Mouse (Mus musculus): ENCODE data around the gene Frmd5. TPM values are rescaled to one million over a fixed set of nuclear protein-coding genes. Genes with fewer than 3 reads are reported as not detected.
"Not testable (repeated sequence)": the region's sequence is repeated elsewhere in the genome, so short reads cannot be mapped to it uniquely, and the experiment has no call there.

Frmd5 gene
- total RNA-seq, 2 experiments from 2014 or later: 44.7 to 195 TPM

DNA sequence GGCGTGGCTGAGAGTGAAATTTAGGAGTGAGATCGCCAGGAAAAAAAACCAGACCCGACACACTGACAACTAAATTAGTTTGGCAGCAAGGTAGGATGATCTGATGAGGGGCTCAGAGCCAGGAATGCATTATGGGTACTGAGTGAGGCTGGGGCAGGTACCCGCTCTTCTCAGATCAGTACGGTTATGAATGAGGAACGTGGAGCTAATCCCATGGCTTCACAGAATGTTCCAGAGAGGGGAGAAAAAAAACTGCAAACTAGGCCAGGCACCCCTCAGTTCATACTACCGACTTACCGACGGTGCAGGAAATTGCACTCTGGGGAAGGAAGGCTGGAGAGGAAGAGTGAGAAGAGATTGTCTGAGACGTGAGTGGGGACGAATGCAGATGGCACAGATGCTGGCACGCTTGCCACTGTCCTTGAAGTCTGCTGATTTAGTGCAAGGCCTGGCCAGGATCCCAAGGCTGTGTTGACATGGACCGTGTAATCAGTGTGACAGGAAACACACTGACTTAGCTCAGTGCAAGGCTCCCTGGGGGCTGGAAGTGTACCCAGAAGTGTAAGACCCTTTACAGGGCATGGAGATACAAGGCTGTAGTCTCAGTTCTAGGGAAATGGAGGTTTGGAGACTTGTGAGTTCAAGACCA lies 223.3 kb downstream of the Frmd5 start:
- peak; percentile 54 to 76 for DNase-seq (ENCODE audit: low spot score in 2 of 2)

DNA sequence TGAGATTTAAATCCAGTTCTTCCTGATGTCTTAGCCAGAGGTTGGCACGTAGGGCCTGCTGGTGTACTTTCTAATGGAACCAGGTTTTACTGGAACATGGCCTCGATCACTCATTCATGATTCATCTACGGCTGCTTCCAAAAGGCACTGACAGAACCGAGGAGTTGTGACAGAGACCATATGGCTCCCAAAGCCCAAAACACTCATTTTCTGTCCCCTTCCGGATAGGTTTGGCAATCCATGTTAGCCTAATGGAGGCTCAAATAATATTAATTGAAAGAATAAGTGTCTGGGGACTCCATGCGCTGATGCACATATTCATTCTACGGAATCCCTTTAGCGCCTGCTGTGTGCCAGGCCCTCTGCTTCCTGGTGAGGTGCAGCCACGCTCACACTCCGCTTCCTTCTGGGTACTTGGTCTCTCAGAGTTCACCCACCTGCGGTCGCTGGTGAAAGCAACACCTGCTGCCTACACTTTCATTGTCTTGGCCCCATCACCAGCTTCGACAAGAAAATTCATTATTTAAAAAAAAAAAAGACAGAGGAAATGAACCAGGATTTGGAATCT lies 224.0 kb downstream of the Frmd5 start:
- no peak for DNase-seq (ENCODE audit: low spot score in 2 of 2)

DNA sequence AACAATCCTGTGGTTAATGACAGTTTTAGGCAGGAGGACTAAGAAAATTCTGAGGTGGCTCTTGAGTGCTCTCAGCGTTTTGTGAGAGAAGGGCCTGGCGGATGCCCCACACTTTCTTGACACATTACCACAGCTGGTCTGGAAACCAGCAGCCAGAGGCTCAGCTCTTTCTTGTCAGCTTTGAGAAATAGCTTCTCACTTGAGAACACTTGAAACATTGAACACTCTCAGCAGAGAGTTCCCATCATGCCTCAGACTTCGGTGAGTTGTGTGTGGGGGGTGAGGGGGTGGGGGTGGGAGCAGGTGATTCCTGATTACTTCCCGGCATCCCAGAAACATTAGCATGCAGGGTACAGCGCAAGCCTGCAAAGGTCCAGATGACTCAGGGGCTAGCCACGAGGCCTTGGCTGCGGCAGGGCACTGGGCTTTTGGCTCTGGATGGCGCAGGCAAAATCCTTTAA lies 231.1 kb downstream of the Frmd5 start:
- DNase-seq (ENCODE audit: low spot score in 2 of 2): no peak

DNA sequence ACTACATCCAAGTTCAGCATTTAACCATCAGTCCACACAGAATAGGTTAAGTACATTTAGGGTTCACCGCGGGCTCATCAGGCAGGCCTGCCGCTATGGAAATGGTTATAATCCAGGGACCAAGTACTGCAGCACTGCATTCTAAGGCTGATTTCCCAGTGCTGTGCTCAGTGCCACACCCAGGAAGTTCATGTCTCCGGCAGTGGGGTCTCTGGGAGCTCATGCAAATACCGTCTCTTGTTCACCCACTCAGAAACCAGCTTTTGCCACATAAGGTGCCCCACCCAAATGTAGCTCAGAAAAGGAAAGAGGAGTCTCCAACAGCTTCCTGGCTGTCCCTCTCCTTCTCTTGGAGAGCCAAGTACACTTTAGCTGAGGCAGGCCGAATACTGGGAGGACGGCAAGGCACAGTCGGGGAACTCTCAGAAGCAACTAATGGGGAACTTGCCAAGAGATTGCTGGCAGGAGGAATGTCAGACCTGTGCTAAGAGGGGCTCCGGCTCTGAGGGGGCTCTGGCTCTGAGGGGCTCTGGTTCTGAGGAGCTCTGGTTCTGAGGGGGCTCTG lies 232.7 kb downstream of the Frmd5 start:
- no peak for DNase-seq (ENCODE audit: low spot score in 2 of 2)

DNA sequence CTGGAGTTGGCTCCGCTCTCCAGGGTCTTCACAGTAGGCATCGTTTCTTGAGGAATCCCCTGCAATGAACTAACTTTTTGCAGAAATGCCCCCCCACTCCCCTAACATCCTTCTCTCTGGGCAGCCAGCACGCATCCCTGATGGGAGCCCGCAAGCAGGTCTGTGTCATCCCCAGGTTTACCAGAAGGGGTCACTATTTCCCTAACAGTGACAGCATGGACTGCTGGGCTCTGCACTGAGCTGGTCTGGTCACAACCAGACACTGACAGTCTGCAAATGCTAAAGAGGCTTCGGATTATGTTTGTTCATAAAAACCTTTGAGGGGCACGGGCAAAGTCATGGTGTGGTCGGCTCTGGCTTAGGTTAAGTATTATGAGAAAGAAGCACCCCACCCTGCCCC lies 235.1 kb downstream of the Frmd5 start:
- DNase-seq (ENCODE audit: low spot score in 2 of 2): peak; percentile 75 to 79

DNA sequence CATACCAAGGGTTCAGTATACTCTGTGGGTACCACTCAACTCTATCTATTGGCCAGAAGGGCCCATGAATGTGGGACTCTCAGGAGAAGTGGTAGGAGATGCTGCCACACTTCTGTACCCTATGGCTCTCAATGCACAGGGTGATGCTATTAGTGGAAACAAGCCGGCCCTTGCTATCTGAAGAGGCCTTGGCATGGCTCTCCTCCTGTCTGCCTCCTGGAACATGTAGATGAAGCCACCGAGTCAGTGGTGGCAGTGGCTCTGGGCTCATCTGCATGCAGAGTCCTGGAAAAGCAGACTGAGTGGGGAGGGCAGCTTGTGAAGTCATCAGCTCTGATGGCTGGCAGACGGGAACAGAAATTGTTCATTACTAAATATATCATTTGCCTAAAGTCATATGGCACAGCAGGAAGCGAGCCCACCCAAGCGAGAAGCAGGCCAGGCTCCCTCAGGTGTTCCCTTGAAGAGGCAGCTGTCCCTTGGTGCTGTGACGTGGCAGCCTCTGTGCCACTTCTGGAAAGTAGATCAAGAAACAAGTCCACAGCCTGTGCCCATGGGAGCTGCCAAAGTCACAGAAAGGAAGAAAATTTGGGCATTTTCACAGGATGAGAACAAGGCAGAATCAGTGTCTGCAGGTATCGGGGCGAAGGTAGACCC lies 235.8 kb downstream of the Frmd5 start:
- no peak for DNase-seq (ENCODE audit: low spot score in 2 of 2)

DNA sequence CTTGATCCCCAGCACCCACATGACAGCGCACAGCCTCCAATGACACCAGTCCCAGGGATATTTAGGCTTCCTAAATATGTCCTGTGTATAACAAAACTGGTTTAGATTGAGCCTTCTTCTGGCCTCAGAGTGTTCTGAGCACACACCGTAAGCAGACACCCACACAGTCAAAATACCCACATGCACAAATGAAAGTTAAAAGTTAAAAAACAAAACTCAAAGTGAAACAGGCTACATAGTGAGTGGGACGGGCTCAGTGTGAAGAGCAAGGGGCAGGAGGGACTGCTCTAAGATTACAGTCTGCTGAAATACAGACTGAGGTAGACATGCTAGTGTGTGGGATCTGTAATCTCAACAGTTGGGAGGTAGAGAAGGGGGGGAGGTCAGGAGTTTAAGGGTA lies 236.8 kb downstream of the Frmd5 start:
- no peak for DNase-seq (ENCODE audit: low spot score in 2 of 2)

DNA sequence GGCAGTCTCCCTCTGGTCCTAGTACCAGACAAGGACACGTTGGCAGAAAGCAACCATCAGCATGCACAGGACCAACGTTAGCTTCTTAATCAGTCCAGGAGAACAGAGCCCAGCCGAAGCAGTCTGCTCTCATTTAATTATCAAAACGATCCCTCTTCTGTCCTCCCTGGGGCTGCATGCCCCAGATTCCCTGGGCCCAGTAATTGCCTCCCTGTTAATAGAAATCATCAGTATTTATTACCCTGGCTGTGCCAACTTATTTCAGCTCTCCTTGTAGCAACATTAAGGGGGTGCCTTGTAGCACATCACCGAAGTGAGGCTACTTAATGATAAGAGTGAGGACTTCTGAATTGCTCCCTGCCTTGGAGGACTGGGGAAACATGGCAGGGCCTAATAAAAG lies 241.0 kb downstream of the Frmd5 start:
- DNase-seq (ENCODE audit: low spot score in 2 of 2): no peak

DNA sequence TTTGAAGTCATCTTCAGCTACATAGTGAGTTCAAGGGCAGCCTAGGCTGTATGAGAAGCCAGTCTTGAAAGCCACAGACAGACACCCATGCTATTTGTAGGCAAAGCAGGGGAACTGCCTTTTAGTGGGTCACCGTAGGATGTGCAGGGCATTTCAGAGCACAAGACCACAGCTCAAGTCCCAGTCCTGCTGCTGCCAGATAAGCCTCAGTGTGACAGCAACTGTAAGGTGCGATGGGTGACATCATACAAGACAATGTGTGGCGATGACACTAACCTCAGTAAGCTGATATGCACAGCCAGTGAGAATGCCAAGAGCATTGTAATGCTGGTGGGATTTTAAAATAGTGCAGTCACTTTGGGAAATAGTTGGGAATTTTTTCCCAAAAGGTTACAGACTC lies 243.8 kb downstream of the Frmd5 start:
- DNase-seq (ENCODE audit: low spot score in 2 of 2): no peak

DNA sequence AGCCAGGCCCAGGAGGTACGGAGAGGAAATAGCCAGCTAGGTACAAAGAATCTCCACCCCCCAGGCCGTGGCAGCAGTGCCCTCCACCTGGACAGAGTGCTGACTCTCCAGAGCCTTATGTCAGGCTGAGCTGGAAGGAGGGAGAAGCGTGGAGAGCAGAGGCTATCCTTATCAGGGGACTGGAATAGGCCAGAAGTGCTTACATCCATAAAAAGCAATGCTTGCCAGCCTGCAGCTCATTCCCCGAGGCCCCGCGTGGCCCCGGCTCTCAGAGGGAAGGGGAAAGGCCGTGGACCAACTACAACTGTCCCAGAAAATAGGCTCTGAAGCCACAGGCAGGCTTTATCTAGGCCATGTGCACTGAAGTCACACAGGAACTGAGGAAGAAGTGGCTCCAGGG lies 255.6 kb downstream of the Frmd5 start:
- no peak for DNase-seq (ENCODE audit: low spot score in 2 of 2)

DNA sequence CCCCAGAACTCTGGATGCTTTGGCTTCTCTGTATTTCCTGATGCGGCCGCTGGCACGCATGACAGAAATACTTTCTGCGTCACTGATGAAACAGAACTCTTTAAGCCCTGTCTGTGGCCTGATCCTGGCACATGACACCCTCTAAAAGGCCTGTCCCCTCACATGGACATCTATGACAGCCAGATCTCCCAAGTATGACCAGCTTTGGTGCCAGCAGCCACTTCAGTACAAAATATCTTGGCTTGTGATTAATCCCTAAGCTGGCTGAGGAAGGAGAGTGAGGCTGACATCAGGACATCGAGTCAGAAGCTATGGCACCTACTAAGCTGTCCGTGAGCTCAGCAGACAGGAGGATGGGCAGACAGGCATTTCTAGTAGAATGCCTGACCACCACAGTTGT lies 257.3 kb downstream of the Frmd5 start:
- DNase-seq (ENCODE audit: low spot score in 2 of 2): no peak

DNA sequence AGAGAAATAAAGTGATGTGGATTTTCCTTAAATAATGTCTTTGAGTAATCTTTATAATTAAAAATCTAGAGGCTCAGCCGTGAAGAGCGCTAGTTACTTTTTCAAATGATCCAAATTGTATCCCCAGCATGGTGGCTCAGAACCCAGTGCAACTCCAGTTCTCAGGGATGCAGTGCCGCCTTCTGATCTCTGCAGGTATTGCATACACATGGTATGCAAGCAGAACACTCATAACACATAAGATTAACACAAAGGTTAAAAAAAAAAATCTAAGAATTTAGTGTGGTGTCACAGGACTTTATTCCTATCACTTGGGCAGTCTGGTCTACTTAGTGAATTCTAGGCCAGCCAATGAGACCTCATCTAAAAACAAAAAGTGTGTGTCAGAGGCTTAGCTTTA lies 262.1 kb downstream of the Frmd5 start:
- DNase-seq (ENCODE audit: low spot score in 2 of 2): no peak

DNA sequence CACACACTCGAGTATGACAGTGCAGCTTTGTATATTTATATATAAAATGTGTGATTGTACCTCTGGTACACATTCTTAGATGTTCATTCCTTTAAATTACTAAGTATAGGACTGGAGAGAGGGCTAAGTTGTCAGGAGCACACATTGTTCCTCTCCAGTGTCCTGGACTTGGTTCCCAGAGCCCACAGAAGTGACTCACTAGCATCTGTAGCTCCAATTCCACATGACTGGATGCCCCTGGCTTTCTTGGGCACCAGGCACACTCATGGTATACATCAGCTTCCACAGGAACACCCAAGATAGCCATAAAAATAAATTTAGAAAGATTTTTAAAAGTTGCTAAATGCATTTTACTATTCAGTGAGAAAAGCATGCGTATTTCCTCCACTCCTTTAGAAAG lies 281.8 kb downstream of the Frmd5 start:
- no peak for DNase-seq (ENCODE audit: low spot score in 2 of 2)

DNA sequence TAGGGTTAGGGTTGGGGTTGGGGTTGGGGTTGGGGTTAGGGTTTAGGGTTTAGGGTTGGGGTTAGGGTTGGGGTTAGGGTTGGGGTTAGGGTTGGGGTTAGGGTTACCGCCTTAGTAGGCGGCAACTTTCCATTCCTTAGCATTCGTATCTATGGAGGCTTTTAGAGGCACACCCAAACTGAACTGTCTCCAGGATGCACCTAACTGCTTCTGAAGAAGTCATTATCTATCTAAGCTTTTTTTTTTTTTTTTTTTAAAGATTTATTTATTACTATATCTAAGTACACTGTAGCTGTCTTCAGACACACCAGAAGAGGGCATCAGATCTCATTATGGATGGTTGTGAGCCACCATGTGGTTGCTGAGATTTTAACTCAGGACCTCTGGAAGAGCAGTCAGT lies 284.1 kb downstream of the Frmd5 start:
- not testable (repeated sequence) for DNase-seq (ENCODE audit: low spot score in 2 of 2)

DNA sequence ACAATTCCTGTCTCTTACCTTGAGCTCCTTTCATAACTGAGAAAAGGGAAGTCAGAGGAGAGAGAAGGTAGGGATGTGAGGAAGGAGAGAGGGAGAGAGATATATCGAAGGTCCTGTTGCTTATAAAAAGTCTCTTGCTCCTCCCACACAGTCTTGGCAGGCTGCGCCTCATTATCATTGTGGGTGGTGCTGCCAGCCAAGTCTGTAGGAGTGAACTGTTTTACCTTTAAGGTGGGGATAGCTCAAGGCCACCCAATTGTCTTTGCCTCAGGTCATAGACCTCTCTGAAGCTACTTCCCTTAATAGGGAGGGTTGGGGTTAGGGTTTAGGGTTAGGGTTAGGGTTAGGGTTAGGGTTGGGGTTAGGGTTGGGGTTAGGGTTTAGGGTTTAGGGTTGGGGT lies 284.9 kb downstream of the Frmd5 start:
- DNase-seq (ENCODE audit: low spot score in 2 of 2): no peak

DNA sequence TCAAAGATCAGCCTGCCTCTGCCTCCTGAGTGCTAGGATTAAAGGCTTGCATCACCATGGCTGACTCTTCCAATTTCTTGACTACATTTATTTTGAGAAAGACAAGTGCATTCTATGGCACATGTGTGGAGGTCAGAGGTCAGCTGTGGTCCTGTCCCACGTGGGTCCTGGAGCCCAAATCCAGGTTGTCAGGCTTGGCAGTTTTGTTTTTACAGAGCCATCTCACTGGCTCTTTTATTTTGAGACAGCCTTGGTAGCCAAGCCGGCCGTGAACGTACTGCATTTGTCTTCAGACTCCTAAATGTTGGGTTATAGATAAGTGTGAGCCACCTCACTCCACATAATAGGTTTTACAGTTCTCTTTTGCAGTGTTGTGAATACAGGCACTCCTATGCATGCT lies 288.2 kb downstream of the Frmd5 start:
- not testable (repeated sequence) for DNase-seq (ENCODE audit: low spot score in 2 of 2)

DNA sequence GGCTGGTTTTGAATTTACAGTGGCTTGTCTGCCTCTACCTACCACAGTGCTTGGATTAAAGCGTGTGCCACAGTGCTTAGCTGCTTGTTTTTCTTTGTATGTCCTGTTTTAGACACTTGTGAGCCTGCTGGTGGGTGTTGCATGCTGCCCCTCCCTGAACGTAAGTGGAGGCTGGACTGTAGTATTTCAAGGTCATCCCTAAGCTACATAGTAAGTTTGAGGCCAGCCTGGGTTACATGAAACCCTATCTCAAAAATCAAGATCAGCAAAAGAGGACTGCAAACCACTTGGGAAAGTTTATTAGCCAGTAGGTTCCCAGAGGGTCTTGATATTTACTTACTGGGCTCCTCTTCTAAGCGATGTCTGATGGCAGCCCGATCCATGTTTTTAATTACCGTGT lies 288.8 kb downstream of the Frmd5 start:
- DNase-seq (ENCODE audit: low spot score in 2 of 2): no peak

DNA sequence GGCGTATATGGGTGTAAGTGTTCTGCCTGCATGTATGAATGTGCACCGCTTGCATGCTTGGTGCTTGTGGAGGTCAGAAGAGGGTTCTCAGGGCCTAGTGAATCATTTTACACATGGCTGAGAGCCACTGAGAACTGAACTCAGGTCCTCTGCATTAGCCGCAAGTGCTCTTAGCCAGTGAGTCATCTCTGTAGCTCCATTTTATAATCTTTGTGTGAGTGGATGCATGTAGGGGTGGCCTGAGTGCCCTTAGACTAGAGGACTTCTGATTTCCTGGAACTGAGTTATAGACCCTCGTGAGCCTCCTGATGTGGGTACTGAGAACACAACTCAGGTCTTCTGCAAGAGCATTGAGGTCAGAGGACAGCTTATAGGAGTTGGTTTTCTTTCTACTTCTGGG lies 292.7 kb downstream of the Frmd5 start:
- no peak for DNase-seq (ENCODE audit: low spot score in 2 of 2)

DNA sequence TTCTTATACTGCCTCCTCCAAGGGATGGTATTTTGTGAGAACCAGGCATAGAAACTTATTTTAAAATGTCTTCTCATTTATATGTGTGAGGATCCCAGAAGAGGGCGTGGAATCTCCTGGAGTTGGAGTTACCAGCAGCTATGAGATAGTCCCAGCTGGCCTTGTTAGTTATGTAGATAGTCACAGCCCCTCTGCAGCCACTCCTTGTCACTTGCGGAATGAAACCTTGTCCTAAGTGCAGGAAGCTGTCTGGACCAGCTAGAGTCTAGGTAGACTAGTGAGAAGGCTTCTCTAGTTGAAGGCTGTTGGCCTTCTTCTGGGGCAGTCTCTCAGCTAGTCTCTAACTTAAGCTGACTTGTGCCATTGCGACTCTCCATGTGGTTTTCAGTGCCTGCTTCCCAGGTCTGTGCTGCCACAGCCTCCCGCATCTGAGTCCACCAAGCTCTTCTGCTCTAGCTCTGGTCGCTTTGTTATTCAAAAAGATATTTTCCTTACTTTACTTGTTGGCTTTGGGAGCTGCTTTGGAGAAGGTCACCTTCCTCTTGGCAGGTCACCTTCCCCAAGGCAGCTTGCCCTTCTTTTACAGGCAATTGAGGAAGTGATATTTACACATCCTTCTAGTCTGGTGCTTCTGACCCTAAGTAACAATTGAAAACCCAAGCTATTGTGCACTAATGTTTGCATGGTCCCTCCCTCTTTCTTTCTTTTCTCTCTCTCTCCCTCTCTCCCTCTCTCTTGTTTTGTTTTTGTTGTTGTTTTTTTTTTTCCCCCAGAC lies 293.7 kb downstream of the Frmd5 start:
- DNase-seq (ENCODE audit: low spot score in 2 of 2): not testable (repeated sequence)

DNA sequence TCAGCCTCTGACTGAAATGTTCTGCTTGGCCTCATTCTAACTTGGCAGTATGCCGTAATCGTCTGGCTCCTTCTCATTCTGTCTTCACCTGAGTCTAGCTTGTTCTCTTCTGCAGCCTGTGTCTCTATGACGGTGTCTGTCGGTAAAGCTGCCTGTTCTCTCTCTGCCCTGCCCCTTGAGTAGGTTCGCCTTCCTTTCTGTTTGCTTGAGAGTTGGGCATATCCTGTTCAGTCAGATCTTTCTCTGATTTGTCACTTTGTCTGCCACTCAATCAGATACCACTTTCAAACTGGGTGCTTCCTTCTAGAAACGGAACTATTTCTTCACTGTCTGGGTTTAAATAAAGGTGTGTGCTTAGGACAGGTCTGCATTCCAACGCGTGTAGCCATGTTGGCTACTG lies 295.5 kb downstream of the Frmd5 start:
- no peak for DNase-seq (ENCODE audit: low spot score in 2 of 2)

DNA sequence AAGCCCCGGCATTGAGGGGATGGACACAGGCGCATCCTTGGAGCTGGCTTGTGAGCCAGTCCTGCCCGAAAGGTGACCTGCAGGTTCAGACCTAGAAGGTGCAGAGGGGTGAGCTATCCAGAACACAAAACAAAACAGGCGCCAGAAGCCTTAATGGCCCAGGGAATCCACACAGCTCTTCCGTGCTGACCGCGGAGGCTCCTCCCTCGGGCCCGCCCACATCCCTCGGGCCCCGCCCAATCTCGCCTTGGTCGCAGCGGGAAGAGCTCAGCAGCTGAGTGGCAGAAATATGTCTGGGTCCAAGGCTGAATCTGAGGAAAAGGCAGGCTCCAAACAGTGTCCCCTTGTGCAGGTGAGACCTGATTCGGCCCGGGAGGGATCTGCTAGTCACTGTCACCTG lies 297.3 kb downstream of the Frmd5 start:
- DNase-seq (ENCODE audit: low spot score in 2 of 2): peak; percentile 70 to 74

DNA sequence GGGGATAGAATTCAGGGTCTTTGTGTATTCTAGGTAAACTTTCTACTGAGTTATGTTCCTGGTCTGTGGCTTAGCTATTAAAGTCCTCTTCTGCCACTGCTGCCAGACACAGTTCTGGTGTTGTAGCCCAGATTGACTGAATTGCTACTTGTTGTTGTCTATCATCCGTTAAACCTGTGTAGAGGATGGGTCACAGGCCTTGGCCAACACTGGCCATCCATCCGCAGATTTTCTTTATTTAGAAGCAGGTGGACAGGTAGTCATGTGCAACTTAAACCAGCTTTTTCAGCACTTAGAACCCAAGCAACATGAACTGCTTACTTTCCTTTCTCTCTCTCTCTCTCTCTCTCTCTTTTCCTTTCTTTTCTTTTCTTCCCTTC lies 298.9 kb downstream of the Frmd5 start:
- no peak for DNase-seq (ENCODE audit: low spot score in 2 of 2)

Measured in adrenal gland, adult 18-20 months (tissue).